Mouse (Mus musculus) testis, adult 2 months (tissue): Measurements from ENCODE around the gene CK137956.

Experiments
- CTCF ChIP-seq: fragments of 200-500 bp; IDR thresholded peaks from 2 replicates; pipeline ENCODE4 v1.5.1; 2012; ENCODE audit warnings: low read depth, mild to moderate bottlenecking, inconsistent platforms, low read length, moderate library complexity; ENCODE audit not compliant: control insufficient read depth, insufficient read depth, insufficient replicate concordance
- POLR2A ChIP-seq: fragments of 200-500 bp; IDR thresholded peaks from 2 replicates; pipeline ENCODE4 v1.6.1; 2012; ENCODE audit warnings: low read depth, mild to moderate bottlenecking, inconsistent platforms, low read length, moderate library complexity; ENCODE audit not compliant: control insufficient read depth

- TF ChIP-seq CTCF (no peak), POLR2A (no peak)
Observed at GRCm38 (mm10) chr4:127984426-127984825, 13.7 kb upstream of the CK137956 start.
